Mouse (Mus musculus): ENCODE results near the gene Sfxn4. TPM values are rescaled to one million over a fixed set of nuclear protein-coding genes. Genes with fewer than 3 reads are reported as not detected.

The Sfxn4 gene
- 1 to 10 TPM; 1.6 to 1.9 TPM for total RNA-seq (2021)
- long read RNA-seq, experiment 1, partial matches to known transcripts: 0 of 1 reads
- long read RNA-seq, experiment 1, other reads (novel, unspliced or antisense): 0 of 1 reads
- long read RNA-seq, experiment 2, partial matches to known transcripts: 0 of 1 reads
- long read RNA-seq, experiment 2, other reads (novel, unspliced or antisense): 1 of 1 reads

GRCm38 (mm10) chr19:60860868-60861700 is at the start of gene Sfxn4:
Gene Sfxn4, minus strand, starts transcription at chr19:60861479.
- intact Hi-C loops (cut with DNase I; ENCODE audit: low total_unique reads): no loop called here
- DNase-seq: peak; percentile 91

- no peak for DNase-seq
- intact Hi-C loops (cut with DNase I; ENCODE audit: low total_unique reads): no loop called here
These were observed 49.0 kb upstream of the Sfxn4 start for GRCm38 (mm10) chr19:60910304-60910703.

- no peak for DNase-seq
- intact Hi-C loops (cut with DNase I; ENCODE audit: low total_unique reads): no loop called here
These were observed 44.2 kb upstream of the Sfxn4 start for GRCm38 (mm10) chr19:60905477-60905876.

GRCm38 (mm10) chr19:60903971-60904370 is 42.7 kb upstream of the Sfxn4 start:
- intact Hi-C loops (cut with DNase I; ENCODE audit: low total_unique reads): no loop called here
- no peak for DNase-seq

- intact Hi-C loops (cut with DNase I; ENCODE audit: low total_unique reads): no loop called here
These were observed 41.9 kb upstream of the Sfxn4 start for GRCm38 (mm10) chr19:60903139-60903538.

GRCm38 (mm10) chr19:60895251-60895880 is 34.1 kb upstream of the Sfxn4 start:
- intact Hi-C loops (cut with DNase I; ENCODE audit: low total_unique reads): no loop called here
- no peak for DNase-seq

More at GRCm38 (mm10) chr19:60903139-60903538, 41.9 kb upstream of the Sfxn4 start:
- DNase-seq: no peak

GRCm38 (mm10) chr19:60891934-60892547 is 30.8 kb upstream of the Sfxn4 start:
- peak; percentile 60 for DNase-seq
- intact Hi-C loops (cut with DNase I; ENCODE audit: low total_unique reads): no loop called here

GRCm38 (mm10) chr19:60891123-60891470 is 29.8 kb upstream of the Sfxn4 start:
- intact Hi-C loops (cut with DNase I; ENCODE audit: low total_unique reads): no loop called here
- DNase-seq: no peak

- intact Hi-C loops (cut with DNase I; ENCODE audit: low total_unique reads): no loop called here
- peak; percentile 44 for DNase-seq
These were observed 29.3 kb upstream of the Sfxn4 start for GRCm38 (mm10) chr19:60890391-60891122.

GRCm38 (mm10) chr19:60889714-60890315 is 28.5 kb upstream of the Sfxn4 start, which contains the start of gene Grk5:
Gene Grk5, plus strand, starts transcription at chr19:60889749.
- intact Hi-C loops (cut with DNase I; ENCODE audit: low total_unique reads): no loop called here
- peak; percentile 95 for DNase-seq

GRCm38 (mm10) chr19:60889101-60889713 is 27.9 kb upstream of the Sfxn4 start:
- DNase-seq: peak; percentile 67
- intact Hi-C loops (cut with DNase I; ENCODE audit: low total_unique reads): no loop called here

- no peak for DNase-seq
- intact Hi-C loops (cut with DNase I; ENCODE audit: low total_unique reads): no loop called here
These were observed 26.4 kb upstream of the Sfxn4 start for GRCm38 (mm10) chr19:60887637-60888036.

GRCm38 (mm10) chr19:60883129-60883528 is 21.9 kb upstream of the Sfxn4 start:
- no peak for DNase-seq
- intact Hi-C loops (cut with DNase I; ENCODE audit: low total_unique reads): loop anchor here (2.0 kb wide), 1 partner anchor 204 kb away; no protein-coding TSS in a partner anchor

GRCm38 (mm10) chr19:60874064-60874694 is 12.9 kb upstream of the Sfxn4 start, which contains the start of gene Prdx3:
Gene Prdx3, minus strand, starts transcription at chr19:60874556.
- peak; percentile 96 for DNase-seq
- intact Hi-C loops (cut with DNase I; ENCODE audit: low total_unique reads): no loop called here

- no peak for DNase-seq
These were observed 12.2 kb upstream of the Sfxn4 start for GRCm38 (mm10) chr19:60873501-60873900.

GRCm38 (mm10) chr19:60872272-60872671 is 11.0 kb upstream of the Sfxn4 start:
- no peak for DNase-seq
- intact Hi-C loops (cut with DNase I; ENCODE audit: low total_unique reads): no loop called here

More at GRCm38 (mm10) chr19:60873501-60873900, 12.2 kb upstream of the Sfxn4 start:
- intact Hi-C loops (cut with DNase I; ENCODE audit: low total_unique reads): no loop called here

- DNase-seq: no peak
- intact Hi-C loops (cut with DNase I; ENCODE audit: low total_unique reads): no loop called here
These were observed 10.1 kb upstream of the Sfxn4 start for GRCm38 (mm10) chr19:60871366-60871765.

GRCm38 (mm10) chr19:60870489-60870888 is 9.2 kb upstream of the Sfxn4 start:
- intact Hi-C loops (cut with DNase I; ENCODE audit: low total_unique reads): no loop called here
- no peak for DNase-seq
